Mouse (Mus musculus): Measurements from ENCODE around the gene Nxnl1.

- TF ChIP-seq EP300 (IDR thresholded peaks at IDR 0.05) (no peak), CTCF (IDR thresholded peaks at IDR 0.05) (no peak)
These were observed 31.1 kb upstream of the Nxnl1 start, which contains the start of gene Fam129c for GRCm38 (mm10) chr8:71597451-71597850.

Measured in lung, postnatal 0 days (tissue).